Mouse (Mus musculus) fat pad, adult 2 months (tissue): ENCODE results near the gene Mov10l1.

Experiments
- DNase-seq: peaks from one replicate; pipeline ENCODE4 v3.0.0-alpha.2; 2011; ENCODE audit warnings: low read depth, low spot score; ENCODE audit errors: extremely low read depth

Gene Mov10l1

GRCm38 (mm10) chr15:89073993-89074603 lies 91.4 kb downstream of the Mov10l1 start:
- no peak for DNase-seq

- no peak for DNase-seq
Observed at GRCm38 (mm10) chr15:89074613-89075477, 92.1 kb downstream of the Mov10l1 start, which contains the start of gene Trabd. Trabd (plus strand) TSS chr15:89075124.

GRCm38 (mm10) chr15:89075478-89076147 lies 92.9 kb downstream of the Mov10l1 start:
- DNase-seq, result no peak

GRCm38 (mm10) chr15:89076156-89076731 lies 93.5 kb downstream of the Mov10l1 start:
- DNase-seq, result no peak

- DNase-seq, result peak; percentile 42
Observed at GRCm38 (mm10) chr15:89078208-89078836, 95.6 kb downstream of the Mov10l1 start.

- no peak for DNase-seq
Observed at GRCm38 (mm10) chr15:89083906-89084305, 101.2 kb downstream of the Mov10l1 start.

GRCm38 (mm10) chr15:89084826-89085225 lies 102.1 kb downstream of the Mov10l1 start:
- no peak for DNase-seq

- DNase-seq, result no peak
Observed at GRCm38 (mm10) chr15:89088607-89089247, 106.0 kb downstream of the Mov10l1 start, which contains the start of gene Selenoo. Selenoo (plus strand) TSS chr15:89089084.

GRCm38 (mm10) chr15:89089248-89090051 lies 106.7 kb downstream of the Mov10l1 start:
- no peak for DNase-seq

GRCm38 (mm10) chr15:89090662-89091061 lies 108.0 kb downstream of the Mov10l1 start:
- DNase-seq, result no peak

- no peak for DNase-seq
Observed at GRCm38 (mm10) chr15:89092181-89092580, 109.5 kb downstream of the Mov10l1 start.

GRCm38 (mm10) chr15:89097450-89097849 lies 114.7 kb downstream of the Mov10l1 start:
- no peak for DNase-seq

GRCm38 (mm10) chr15:89098616-89099015 lies 115.9 kb downstream of the Mov10l1 start:
- DNase-seq, result no peak

- DNase-seq, result no peak
Observed at GRCm38 (mm10) chr15:89100823-89101222, 118.1 kb downstream of the Mov10l1 start.

- no peak for DNase-seq
Observed at GRCm38 (mm10) chr15:89102646-89103045, 119.9 kb downstream of the Mov10l1 start.

- no peak for DNase-seq
Observed at GRCm38 (mm10) chr15:89103921-89104320, 121.2 kb downstream of the Mov10l1 start.

GRCm38 (mm10) chr15:89104425-89104824 lies 121.7 kb downstream of the Mov10l1 start:
- no peak for DNase-seq
